Mouse (Mus musculus) C2C12 (cell line): ENCODE measurements around the gene Nsun2.

Source experiments
- CEBPB ChIP-seq: IDR thresholded peaks from one replicate; pipeline ENCODE4 v1.6.1; 2011; ENCODE audit warnings: low read depth, mild to moderate bottlenecking, control low read depth, moderate library complexity
- CTCF ChIP-seq: IDR thresholded peaks from one replicate; pipeline ENCODE4 v1.5.1; 2011; ENCODE audit not compliant: control insufficient read depth, insufficient read depth, insufficient read length
- FOSL1 ChIP-seq: IDR thresholded peaks from one replicate; pipeline ENCODE4 v1.8.0; 2011; ENCODE audit warnings: mild to moderate bottlenecking, low read length; ENCODE audit not compliant: poor library complexity, insufficient read depth, severe bottlenecking
- MAX ChIP-seq: IDR thresholded peaks from one replicate; pipeline ENCODE4 v1.6.1; 2011; ENCODE audit warnings: mild to moderate bottlenecking, control low read depth
- MYOD1 ChIP-seq: IDR thresholded peaks from one replicate; pipeline ENCODE4 v1.6.1; 2011; ENCODE audit warnings: low read depth; ENCODE audit not compliant: control insufficient read depth, insufficient read length
- MYOG ChIP-seq: IDR thresholded peaks from one replicate; pipeline ENCODE4 v1.6.1; 2011; ENCODE audit not compliant: control insufficient read depth, insufficient read length; ENCODE audit errors: extremely low read depth
- USF1 ChIP-seq: IDR thresholded peaks from one replicate; pipeline ENCODE4 v1.6.1; 2011; ENCODE audit warnings: low read depth, mild to moderate bottlenecking, control low read depth, moderate library complexity

DNA sequence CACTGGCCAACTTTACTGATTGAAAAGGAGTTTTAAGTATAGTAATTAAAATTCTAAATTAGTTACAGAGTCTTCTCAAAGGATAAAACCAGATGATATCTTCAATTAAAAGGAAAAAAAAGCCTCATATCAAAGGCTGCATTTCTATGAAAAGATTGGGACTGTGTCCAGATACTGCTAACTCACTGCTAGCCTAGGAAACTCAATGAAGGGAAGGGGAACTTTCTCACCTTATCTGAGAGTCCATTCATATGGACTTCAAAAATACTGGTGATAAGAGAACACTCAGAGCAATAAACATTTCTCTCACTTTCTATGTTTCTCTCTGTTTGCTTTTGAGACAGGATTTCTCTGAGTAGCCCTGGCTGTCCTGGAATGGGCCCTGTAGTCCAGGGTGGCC, 31.0 kb downstream of the Nsun2 start:
- TF ChIP-seq CTCF (no peak), MYOD1 (no peak), USF1 (no peak), MAX (no peak), MYOG (no peak), CEBPB (no peak), FOSL1 (no peak)
